Mouse (Mus musculus) olfactory bulb, adult 2 months (tissue): ENCODE results near the gene Xxylt1.

ENCODE experiments used
- CTCF ChIP-seq: fragments of 200-500 bp; IDR thresholded peaks from 2 replicates; pipeline ENCODE4 v1.5.1; 2012; ENCODE audit warnings: low read depth, mild to moderate bottlenecking, low read length, moderate library complexity; ENCODE audit not compliant: insufficient read depth
- POLR2A ChIP-seq: fragments of 200-500 bp; IDR thresholded peaks from 2 replicates; pipeline ENCODE4 v1.6.1; 2012; ENCODE audit warnings: mild to moderate bottlenecking, low read depth, low read length, moderate library complexity; ENCODE audit not compliant: insufficient read depth

DNA sequence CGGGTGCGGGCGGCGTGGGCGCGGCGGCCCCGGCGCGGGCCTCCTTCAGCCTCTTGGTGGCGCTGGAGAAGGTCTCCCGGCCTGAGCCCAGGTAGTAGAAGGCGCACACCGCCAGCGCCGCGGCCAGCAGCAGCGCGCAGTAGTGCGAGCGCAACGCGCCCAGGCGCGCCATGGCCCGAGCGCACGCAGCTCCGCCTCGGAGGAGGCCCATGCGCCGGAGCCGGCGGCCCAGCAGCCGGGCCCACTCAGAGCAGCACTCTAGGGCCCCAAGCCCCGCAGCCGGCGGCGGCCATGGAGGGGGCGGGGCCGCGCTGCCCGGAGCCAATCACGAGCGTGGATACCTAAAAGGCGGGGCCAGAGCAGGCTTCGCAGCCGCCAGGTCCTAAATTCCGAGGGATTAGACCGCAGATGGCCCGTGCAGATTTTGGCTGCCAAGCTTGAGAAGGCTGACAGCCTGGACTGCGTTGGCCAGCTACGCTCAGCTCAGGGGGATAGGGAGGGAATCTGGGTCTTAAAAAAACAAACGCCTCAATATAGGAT is at the start of gene Xxylt1:
- TF ChIP-seq CTCF = 0 out of 2 replicates have a peak, but pooled peaks have one; percentile 49
- peak; percentile 83 for TF ChIP-seq POLR2A
